Mouse (Mus musculus): ENCODE results near the gene Rab40c. TPM values are rescaled to one million over a fixed set of nuclear protein-coding genes. Genes with fewer than 3 reads are reported as not detected.

Rab40c gene
- total and polyA plus RNA-seq, 3 experiments, result 3.7 to 23.2 TPM; not detected in 1

- H3K27ac ChIP-seq (ENCODE audit: control insufficient read depth, low read depth, low read length), result no peak overlapping the region
- H3K9me3 ChIP-seq (replicated peaks; ENCODE audit: insufficient read depth, low read length), result no peaks in the 10 kb centered on the region
- peaks cover 25% of the 10 kb centered on the region for H3K79me2 ChIP-seq (ENCODE audit: control insufficient read depth, insufficient read depth, low read length, poor library complexity)
- peaks cover 0 to 13% of the 10 kb centered on the region in 2 experiments; a peak in 2 of 4 replicates for H3K36me3 ChIP-seq (ENCODE audit: control insufficient read depth in 1 of 2, insufficient read depth in 2 of 2, low read length in 2 of 2)
- H3K27me3 ChIP-seq (ENCODE audit: control insufficient read depth in 1 of 2, insufficient read depth in 2 of 2, low read length in 2 of 2), result no peaks in the 10 kb centered on the region
- TF ChIP-seq MAFK (IDR thresholded peaks at IDR 0.05; ENCODE audit: borderline replicate concordance, low read depth, low read length) (no peak), TBP (IDR thresholded peaks at IDR 0.05; ENCODE audit: low read depth, low read length) (no peak), HCFC1 (IDR thresholded peaks at IDR 0.05; ENCODE audit: low read depth, low read length) (no peak), E2F4 (IDR thresholded peaks at IDR 0.05; ENCODE audit: borderline replicate concordance, low read depth, low read length) (no peak), ELF1 (IDR thresholded peaks at IDR 0.05; ENCODE audit: low read depth, low read length) (no peak), TCF12 (IDR thresholded peaks at IDR 0.05; ENCODE audit: low read depth, low read length) (no peak), MXI1 (IDR thresholded peaks at IDR 0.05; ENCODE audit: low read depth, low read length) (no peak), MAX (IDR thresholded peaks at IDR 0.05; ENCODE audit: low read length) (no peak), EP300 (IDR thresholded peaks at IDR 0.05; ENCODE audit: low read depth in 1 of 2, low read length in 2 of 2) (no peak), ZKSCAN1 (IDR thresholded peaks at IDR 0.05; ENCODE audit: low read depth, low read length) (no peak), RAD21 (IDR thresholded peaks at IDR 0.05; ENCODE audit: low read depth, low read length) (no peak), MAZ (IDR thresholded peaks at IDR 0.05; ENCODE audit: low read depth, low read length) (no peak), JUND (IDR thresholded peaks at IDR 0.05; ENCODE audit: low read depth, low read length) (no peak), UBTF (IDR thresholded peaks at IDR 0.05; ENCODE audit: borderline replicate concordance, insufficient read depth, low read depth, low read length) (no peak), POLR2A (IDR thresholded peaks at IDR 0.05; ENCODE audit: control insufficient read depth in 1 of 2, insufficient read depth in 1 of 2, low read depth in 1 of 2, low read length in 2 of 2, poor library complexity in 1 of 2) (no peak), BHLHE40 (IDR thresholded peaks at IDR 0.05; ENCODE audit: borderline replicate concordance, low read depth, low read length) (no peak), MYC (IDR thresholded peaks at IDR 0.05; ENCODE audit: low read depth, low read length) (no peak), CTCF (IDR thresholded peaks at IDR 0.05 in 2 of 3, conservative IDR thresholded peaks at IDR 0.05 in 1 of 3; ENCODE audit: control insufficient read depth in 1 of 3, insufficient read depth in 1 of 3, low read depth in 2 of 3, low read length in 3 of 3, poor library complexity in 1 of 3, severe bottlenecking in 1 of 3) (no peak)
- DNase-seq (ENCODE audit: low read depth, low spot score), result no peak
- H3K4me1 ChIP-seq (ENCODE audit: control insufficient read depth in 1 of 2, insufficient read depth in 2 of 2, low read length in 2 of 2), result peaks cover 0 to 13% of the 10 kb centered on the region in 2 experiments; a peak in 2 of 4 replicates
- no peak overlapping the region for H3K9ac ChIP-seq (ENCODE audit: control insufficient read depth, low read depth, low read length, poor library complexity, severe bottlenecking)
- no peak overlapping the region for H3K4me3 ChIP-seq (ENCODE audit: control insufficient read depth in 1 of 2, insufficient read depth in 1 of 2, low read depth in 2 of 2, low read length in 2 of 2)
Observed at GRCm38 (mm10) chr17:25866172-25866571, 53.4 kb downstream of the Rab40c start.

- H3K9me3 ChIP-seq (replicated peaks; ENCODE audit: insufficient read depth, low read length), result no peaks in the 10 kb centered on the region
- DNase-seq (ENCODE audit: low read depth, low spot score), result no peak
- H3K9ac ChIP-seq (ENCODE audit: control insufficient read depth, low read depth, low read length, poor library complexity, severe bottlenecking), result no peak overlapping the region
- H3K4me1 ChIP-seq (ENCODE audit: control insufficient read depth in 1 of 2, insufficient read depth in 2 of 2, low read length in 2 of 2), result peaks cover 0 to 17% of the 10 kb centered on the region in 2 experiments; a peak in 2 of 4 replicates
- peaks cover 0 to 13% of the 10 kb centered on the region in 2 experiments; a peak in 2 of 4 replicates for H3K36me3 ChIP-seq (ENCODE audit: control insufficient read depth in 1 of 2, insufficient read depth in 2 of 2, low read length in 2 of 2)
- peaks cover 27% of the 10 kb centered on the region for H3K79me2 ChIP-seq (ENCODE audit: control insufficient read depth, insufficient read depth, low read length, poor library complexity)
- TF ChIP-seq BHLHE40 (IDR thresholded peaks at IDR 0.05; ENCODE audit: borderline replicate concordance, low read depth, low read length) (no peak), JUND (IDR thresholded peaks at IDR 0.05; ENCODE audit: low read depth, low read length) (no peak), NRF1 (IDR thresholded peaks at IDR 0.05; ENCODE audit: insufficient read depth, low read depth, low read length, poor library complexity, severe bottlenecking) (no peak), UBTF (IDR thresholded peaks at IDR 0.05; ENCODE audit: borderline replicate concordance, insufficient read depth, low read depth, low read length) (no peak), TAL1 (IDR thresholded peaks at IDR 0.05; ENCODE audit: low read length) (no peak), CTCF (IDR thresholded peaks at IDR 0.05 in 2 of 3, conservative IDR thresholded peaks at IDR 0.05 in 1 of 3; ENCODE audit: control insufficient read depth in 1 of 3, insufficient read depth in 1 of 3, low read depth in 2 of 3, low read length in 3 of 3, poor library complexity in 1 of 3, severe bottlenecking in 1 of 3) (no peak), RAD21 (IDR thresholded peaks at IDR 0.05; ENCODE audit: low read depth, low read length) (no peak), CHD1 (IDR thresholded peaks at IDR 0.05; ENCODE audit: low read depth, low read length) (no peak), MYB (IDR thresholded peaks at IDR 0.05; ENCODE audit: low read depth, low read length) (no peak), ZC3H11A (IDR thresholded peaks at IDR 0.05; ENCODE audit: low read depth, low read length) (no peak), USF1 (IDR thresholded peaks at IDR 0.05; ENCODE audit: low read depth, low read length) (no peak), TCF12 (IDR thresholded peaks at IDR 0.05; ENCODE audit: low read depth, low read length) (no peak), MXI1 (IDR thresholded peaks at IDR 0.05; ENCODE audit: low read depth, low read length) (no peak), ELF1 (IDR thresholded peaks at IDR 0.05; ENCODE audit: low read depth, low read length) (no peak), POLR2A (IDR thresholded peaks at IDR 0.05; ENCODE audit: control insufficient read depth in 1 of 2, insufficient read depth in 1 of 2, low read depth in 1 of 2, low read length in 2 of 2, poor library complexity in 1 of 2) (no peak), SMC3 (IDR thresholded peaks at IDR 0.05; ENCODE audit: low read depth, low read length) (no peak), ZKSCAN1 (IDR thresholded peaks at IDR 0.05; ENCODE audit: low read depth, low read length) (no peak), POLR2AphosphoS5 (IDR thresholded peaks at IDR 0.05; ENCODE audit: borderline replicate concordance, low read depth, low read length) (no peak), TBP (IDR thresholded peaks at IDR 0.05; ENCODE audit: low read depth, low read length) (no peak), ZMIZ1 (IDR thresholded peaks at IDR 0.05; ENCODE audit: low read depth, low read length) (no peak)
- no peaks in the 10 kb centered on the region for H3K27me3 ChIP-seq (ENCODE audit: control insufficient read depth in 1 of 2, insufficient read depth in 2 of 2, low read length in 2 of 2)
- no peak overlapping the region for H3K27ac ChIP-seq (ENCODE audit: control insufficient read depth, low read depth, low read length)
- no peak overlapping the region for H3K4me3 ChIP-seq (ENCODE audit: control insufficient read depth in 1 of 2, insufficient read depth in 1 of 2, low read depth in 2 of 2, low read length in 2 of 2)
Observed at GRCm38 (mm10) chr17:25865288-25865687, 54.2 kb downstream of the Rab40c start.

All from MEL (cell line).